Mouse (Mus musculus) mature B cell (primary cell): ENCODE measurements around the gene Baiap2.

Experiments used
- in situ Hi-C: fragments of 300-500 bp; cut with MboI; formaldehyde crosslinking; loops from 2 replicates; pipeline ENCODE4 v1.14.3; 2019

Baiap2 gene

GRCm38 (mm10) chr11:119919432-119919831 is 23.1 kb upstream of the Baiap2 start:
- in situ Hi-C loops: no loop called here

DNA sequence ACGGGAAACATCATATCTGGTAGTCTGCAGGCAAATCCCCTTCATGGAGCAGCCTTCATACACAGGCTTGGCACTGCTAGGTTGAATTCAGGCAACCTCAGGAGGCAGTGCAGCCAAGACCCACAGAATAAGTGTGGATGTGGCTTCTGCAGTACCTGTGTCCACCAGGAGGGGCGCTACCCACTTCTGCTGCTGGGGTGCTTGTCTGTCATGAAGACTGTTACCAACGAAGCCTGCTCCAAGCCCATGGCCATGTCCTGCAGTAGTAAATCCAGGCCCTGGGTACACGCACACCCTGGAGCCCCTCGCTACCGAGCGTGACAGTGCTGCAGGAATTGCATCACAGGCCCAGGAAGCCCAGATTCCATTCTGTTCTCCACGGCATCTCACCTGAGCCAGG is 22.7 kb upstream of the Baiap2 start:
- in situ Hi-C loops: loop anchor here (5.0 kb wide), 1 partner anchor 57 kb away; no protein-coding TSS in a partner anchor

GRCm38 (mm10) chr11:119920668-119921067 is 21.9 kb upstream of the Baiap2 start:
- in situ Hi-C loops: loop anchor here (5.0 kb wide), 1 partner anchor 57 kb away; no protein-coding TSS in a partner anchor

GRCm38 (mm10) chr11:119925176-119925575 is 17.4 kb upstream of the Baiap2 start:
- in situ Hi-C loops: no loop called here

DNA sequence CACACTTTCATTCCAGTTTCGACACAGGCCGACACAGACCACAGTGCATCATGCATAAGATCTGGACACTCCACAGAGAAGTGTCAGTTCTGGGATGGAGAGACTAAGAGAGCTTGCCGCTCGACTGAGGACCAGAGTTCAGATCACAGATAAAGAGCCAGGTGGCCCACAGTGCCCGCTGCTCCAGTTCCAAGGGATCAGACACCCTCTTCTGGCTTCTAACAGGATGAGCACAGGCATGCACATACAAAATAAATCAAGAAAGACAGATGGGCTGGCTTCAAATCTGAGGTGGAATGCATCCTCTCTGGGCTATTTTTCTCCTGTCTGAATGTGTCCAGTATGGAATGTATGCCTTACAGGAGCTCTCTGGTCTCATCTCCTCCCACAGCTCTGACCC is 15.8 kb upstream of the Baiap2 start:
- in situ Hi-C loops: no loop called here

DNA sequence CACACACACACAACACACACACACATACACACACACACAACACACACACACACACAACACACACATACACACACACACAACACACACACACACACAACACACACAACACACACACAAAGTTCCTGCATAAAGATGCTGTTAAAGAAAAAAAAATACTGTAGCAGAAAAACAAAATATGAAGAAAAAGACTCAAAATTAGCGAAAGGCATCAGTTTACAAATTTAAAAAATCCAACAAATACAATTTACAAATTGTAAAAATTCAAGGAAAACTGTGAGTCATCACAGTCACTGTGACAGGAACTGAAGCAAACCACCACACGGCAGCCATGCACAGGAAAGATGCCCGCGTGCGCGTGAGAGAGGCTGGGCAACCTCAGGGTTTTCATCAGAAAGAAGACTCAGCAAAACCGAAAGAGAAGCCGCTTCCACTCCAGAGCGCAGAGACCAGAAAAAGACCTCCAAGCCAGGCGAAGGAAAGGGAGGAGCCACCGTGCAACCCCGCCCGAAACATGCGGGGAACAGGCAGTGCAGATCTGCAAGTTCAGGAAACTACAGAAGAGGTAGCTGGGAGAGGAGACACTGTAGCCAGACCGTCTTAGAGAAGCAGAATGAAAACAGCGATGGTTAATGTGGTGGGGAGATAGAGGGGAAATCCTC is 14.4 kb upstream of the Baiap2 start:
- in situ Hi-C loops: no loop called here

DNA sequence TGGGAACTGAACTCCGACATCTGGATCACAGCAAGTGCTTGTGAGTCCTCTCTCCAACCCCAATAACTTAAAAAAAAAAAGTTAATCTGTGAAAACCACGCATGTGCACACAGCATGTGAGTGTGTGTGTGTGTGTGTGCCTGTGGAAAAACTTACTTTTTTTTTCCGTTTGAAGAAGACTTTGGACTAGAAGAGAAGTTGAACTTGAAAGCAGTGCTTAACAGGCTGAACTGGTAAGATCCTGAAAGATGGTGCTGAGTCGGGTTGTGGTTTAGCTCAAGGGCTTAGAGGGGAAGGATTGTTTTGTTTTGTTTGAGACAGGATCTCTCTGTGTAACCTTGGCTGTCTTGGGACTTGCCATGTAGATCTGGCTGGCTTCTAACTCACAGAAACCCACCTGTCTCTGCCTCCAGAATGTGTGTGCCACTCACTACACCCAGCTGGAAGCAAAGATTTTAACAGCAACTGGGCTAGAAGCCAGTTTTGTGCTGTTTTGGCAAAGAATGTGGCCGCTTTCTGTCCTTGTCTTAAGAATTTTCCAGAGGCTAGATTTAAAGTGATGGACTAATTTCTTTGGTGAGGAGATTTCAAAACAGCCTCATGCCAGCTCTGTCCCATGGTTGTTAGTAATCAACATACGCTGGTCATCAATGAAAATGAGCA is 12.8 kb upstream of the Baiap2 start:
- in situ Hi-C loops: no loop called here

GRCm38 (mm10) chr11:119931809-119932208 is 10.8 kb upstream of the Baiap2 start:
- in situ Hi-C loops: no loop called here

DNA sequence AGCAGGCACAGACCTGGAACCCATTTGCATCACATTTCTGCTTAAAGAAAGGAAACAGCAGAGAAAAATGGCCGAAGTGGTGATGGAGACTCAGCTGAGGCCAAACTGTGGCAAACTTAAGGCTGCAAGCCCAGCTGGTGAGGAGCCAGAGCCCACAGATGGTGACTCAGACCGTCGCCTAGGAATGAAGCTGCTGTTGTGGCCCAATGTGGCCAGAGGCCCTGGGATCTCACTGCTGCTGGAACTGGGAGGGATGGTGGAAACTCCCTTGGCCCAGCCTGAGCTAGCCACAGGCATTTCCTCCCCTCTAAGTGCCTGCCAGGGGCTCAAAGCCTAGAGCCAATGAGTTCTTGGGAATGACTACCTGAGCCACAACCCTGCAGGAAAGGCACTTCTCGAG is 9.4 kb upstream of the Baiap2 start:
- in situ Hi-C loops: no loop called here

- in situ Hi-C loops: no loop called here
These were observed 8.6 kb upstream of the Baiap2 start for GRCm38 (mm10) chr11:119933819-119934583.

GRCm38 (mm10) chr11:119934773-119935172 is 7.8 kb upstream of the Baiap2 start:
- in situ Hi-C loops: no loop called here

- in situ Hi-C loops: no loop called here
These were observed 7.1 kb upstream of the Baiap2 start for GRCm38 (mm10) chr11:119935457-119935856.

- in situ Hi-C loops: no loop called here
These were observed 6.1 kb upstream of the Baiap2 start for GRCm38 (mm10) chr11:119936456-119936855.

DNA sequence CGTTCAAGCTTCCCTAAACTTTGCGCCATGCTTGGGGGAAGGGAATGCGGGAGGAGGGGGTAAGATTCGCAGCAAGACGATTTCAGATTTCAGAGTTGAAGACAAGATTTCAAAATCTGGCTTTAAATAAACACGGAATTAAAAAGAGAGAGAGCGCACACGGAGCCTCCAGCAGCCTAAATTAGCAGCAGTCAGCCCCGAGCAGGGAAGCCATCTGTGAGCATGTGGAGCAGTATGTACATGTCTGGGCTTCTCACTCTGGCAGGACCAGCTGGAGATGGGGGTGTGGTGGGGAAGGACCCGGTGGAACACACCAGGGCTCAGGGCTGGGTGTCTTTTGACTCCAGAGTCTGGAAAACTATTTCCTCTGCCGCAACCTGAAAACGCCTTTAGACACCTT is 5.3 kb upstream of the Baiap2 start:
- in situ Hi-C loops: no loop called here

DNA sequence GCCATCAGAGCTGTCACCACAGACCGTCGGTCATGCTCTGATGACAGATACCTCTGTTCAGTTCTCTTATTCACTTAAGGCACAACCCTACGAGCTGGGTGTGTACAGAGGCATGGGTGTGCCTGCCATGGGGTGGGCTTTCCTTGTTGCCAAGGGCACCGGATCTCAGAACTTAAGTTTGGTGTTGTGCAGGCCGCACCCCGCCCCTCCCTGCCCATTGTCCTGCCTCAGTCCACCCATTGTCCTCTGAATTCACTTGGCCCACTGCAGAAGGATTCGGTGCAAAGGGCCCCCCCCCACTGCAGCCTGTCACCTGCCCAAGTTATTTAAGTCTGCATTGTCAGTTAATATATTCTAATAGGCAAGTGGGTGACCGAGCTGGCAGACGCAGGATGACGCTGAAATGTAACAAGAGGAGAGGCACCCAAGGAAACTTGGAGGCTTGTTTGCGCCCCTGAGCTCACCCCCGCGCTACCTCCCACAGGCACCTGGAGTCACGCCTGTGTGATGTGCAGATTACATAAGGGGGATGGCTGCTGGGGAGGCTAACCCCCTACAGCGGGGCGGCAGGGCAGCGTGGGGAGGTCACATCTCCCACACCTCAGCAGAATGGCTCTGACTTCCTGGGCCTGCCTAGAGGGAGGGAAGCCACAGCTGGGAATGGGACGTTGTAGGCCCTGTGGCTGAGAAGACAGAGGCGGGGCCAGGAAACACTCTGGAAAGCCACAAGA is 4.6 kb upstream of the Baiap2 start:
- in situ Hi-C loops: no loop called here

DNA sequence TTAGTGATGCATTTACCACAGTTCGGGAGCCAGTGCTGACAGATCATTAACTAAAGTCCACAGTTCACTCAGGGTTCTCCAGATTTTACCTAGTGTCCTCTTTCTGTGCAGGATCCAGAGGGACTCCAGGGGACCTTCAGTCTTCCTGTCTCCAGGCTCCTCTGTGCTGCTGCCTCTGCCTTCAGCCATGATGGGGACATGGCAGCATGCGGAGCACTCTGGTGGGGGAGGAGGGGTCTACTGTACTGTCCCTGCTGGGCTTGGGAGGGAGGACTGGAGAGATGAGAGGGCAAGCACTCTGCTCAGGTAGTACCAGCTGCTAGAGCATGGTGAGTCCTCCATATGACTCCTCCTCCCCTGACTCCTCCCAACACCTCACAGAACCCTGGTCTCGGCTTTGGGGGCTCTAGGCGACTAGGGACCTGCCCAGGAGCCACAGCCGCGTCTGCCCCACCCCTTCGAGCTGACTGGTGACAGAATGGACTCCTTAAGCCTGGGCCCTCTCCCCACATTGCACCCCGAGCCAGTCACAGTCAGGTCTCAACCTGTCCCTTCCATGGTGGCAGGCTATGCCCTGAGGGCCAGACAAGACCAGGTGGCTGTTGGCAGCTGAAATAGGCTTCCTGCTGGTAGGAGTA is 3.4 kb upstream of the Baiap2 start:
- in situ Hi-C loops: no loop called here

- in situ Hi-C loops: no loop called here
These were observed 2.9 kb upstream of the Baiap2 start for GRCm38 (mm10) chr11:119939711-119940106.

GRCm38 (mm10) chr11:119940142-119940541 is 2.4 kb upstream of the Baiap2 start:
- in situ Hi-C loops: no loop called here

DNA sequence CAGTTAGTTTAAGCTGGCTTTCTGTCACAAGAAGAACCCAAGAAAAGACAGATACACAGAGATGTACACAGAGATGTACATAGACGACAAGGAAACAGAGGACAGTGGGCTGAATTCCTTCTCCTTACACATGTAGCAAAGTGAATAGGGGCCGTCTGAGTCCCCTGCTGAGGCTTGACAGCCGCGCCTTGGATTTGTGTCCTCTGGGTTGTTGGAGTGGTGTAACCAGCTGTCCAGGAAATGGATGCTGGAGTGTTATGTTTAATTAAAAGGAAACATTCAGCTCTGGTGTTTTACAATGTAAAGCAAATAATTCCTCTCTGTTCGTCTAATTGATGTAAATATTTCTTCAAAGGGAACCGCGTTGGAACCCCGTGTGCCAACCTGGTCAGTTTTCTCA is 769 bp upstream of the Baiap2 start:
- in situ Hi-C loops: no loop called here

DNA sequence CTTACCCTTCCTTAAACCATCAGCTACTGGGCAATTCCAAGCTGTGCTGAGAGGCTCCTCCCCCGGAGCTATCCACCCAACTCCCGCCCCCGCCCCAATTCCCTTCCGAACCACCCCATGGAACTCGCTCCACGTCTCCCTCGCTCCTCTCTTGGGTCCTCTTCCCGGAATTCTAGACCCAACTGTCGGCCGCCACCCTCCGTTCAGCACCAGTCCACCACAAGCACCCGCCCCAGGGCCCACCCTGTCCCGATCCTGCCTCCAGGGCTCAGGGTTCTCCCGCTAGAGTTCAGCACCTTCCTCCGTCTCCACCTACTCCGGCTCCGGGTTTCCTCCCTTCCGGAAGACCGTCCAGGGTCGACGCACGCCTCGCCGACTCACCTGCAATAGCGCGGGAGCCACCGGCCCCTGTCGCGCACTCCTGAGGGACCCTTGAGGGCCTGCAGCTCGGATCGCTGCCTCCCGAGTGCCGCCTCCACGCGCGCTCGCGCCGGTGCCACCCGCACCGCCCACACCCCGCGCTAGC is 299 bp upstream of the Baiap2 start:
- in situ Hi-C loops: no loop called here

GRCm38 (mm10) chr11:119943428-119943988 is 945 bp downstream of the Baiap2 start:
- in situ Hi-C loops: no loop called here
